Mouse (Mus musculus) liver, postnatal 0 days (tissue): ENCODE measurements around the gene Ppp4c.
A peak's percentile ranks its signal among the peaks of the same experiment; 100 is the strongest.

Source experiments
- CTCF ChIP-seq: sonication (generic); IDR thresholded peaks from 2 replicates; pipeline ENCODE4 v1.5.1; 2016; ENCODE audit warnings: antibody characterized with exemption, low read depth
- EP300 ChIP-seq: IDR thresholded peaks from 2 replicates; pipeline ENCODE4 v1.6.1; 2016; ENCODE audit warnings: antibody characterized with exemption, low read depth, mild to moderate bottlenecking

GRCm38 (mm10) chr7:126799468-126800268 is 7.4 kb upstream of the Ppp4c start:
- TF ChIP-seq CTCF = peak; percentile 34; the same call in 1 of the 2 replicates
- TF ChIP-seq EP300 = no peak
